Mouse (Mus musculus): Measurements from ENCODE around the gene Chac1. TPM values are rescaled to one million over a fixed set of nuclear protein-coding genes. Genes with fewer than 3 reads are reported as not detected.

Chac1 gene
- total RNA-seq, 4 experiments from 2014 or later = 5.1 to 6.4 (median 6.4) TPM

GRCm38 (mm10) chr2:119370116-119370515, 19.1 kb downstream of the Chac1 start:
- no peak for DNase-seq (ENCODE audit: low spot score in 2 of 2)

GRCm38 (mm10) chr2:119377286-119377685, 26.3 kb downstream of the Chac1 start:
- DNase-seq (ENCODE audit: low spot score in 2 of 2) = no peak

- DNase-seq (ENCODE audit: low spot score in 2 of 2) = no peak
These were observed 26.8 kb downstream of the Chac1 start for GRCm38 (mm10) chr2:119377826-119378225.

GRCm38 (mm10) chr2:119379455-119379854, 28.4 kb downstream of the Chac1 start:
- no peak for DNase-seq (ENCODE audit: low spot score in 2 of 2)

DNA sequence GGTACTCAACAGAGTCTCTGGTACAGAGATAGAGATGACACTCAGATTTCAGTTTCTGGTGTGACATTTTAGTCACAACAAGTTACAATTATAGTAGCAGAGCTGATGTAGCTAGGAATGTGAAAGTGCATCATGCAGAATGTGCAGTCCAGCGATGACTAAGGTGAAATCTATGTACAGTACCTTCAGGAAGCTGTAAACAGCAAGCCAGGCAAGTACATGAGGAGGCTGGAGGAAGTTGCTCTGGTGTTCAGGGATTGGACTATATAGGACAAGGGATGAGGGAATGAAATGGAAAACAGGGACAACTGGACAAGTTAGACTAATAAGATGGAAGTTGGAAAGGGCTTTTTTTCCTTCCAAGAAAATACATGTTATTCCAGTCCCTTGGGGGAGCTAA, 37.2 kb downstream of the Chac1 start:
- no peak for DNase-seq (ENCODE audit: low spot score in 2 of 2)

GRCm38 (mm10) chr2:119389992-119390391, 39.0 kb downstream of the Chac1 start:
- no peak for DNase-seq (ENCODE audit: low spot score in 2 of 2)

DNA sequence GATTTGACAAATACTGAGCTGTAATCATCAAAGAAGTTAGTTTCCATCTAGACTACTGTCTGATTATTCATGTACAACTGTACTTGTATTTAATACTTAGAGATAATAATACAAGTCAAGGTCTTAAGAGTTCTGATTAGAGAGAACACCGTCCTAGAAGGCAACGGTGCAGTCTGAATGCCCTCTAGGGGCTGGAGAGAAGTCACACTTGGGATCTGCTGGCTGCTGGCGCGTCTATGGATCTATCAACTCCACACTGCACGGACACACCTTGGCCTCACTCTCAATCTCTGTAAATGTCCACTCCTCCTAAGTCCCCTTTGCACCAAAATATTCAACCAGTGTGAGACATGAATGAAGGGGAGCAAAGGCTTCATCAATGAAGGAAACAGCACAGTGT, 47.2 kb downstream of the Chac1 start:
- DNase-seq (ENCODE audit: low spot score in 2 of 2) = no peak

DNA sequence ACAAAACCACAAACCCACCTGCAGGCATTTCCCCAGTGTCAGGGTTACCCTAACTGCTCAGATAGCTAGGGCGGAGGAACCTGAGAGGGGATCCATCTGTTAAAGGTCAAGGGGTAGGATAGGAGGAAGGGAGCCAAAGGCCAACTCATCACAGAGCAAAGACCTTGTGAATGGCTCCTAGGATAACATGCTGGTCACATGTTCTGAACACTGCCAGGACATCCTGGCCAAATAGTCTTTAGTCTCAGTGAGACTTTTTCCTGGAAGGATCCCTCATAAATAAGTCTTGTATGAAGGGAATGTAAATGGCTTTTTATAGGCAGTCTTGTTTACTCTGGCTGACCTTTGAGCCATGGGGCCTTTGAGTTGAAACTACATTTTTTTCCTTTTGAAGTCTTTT, 47.6 kb downstream of the Chac1 start:
- no peak for DNase-seq (ENCODE audit: low spot score in 2 of 2)

DNA sequence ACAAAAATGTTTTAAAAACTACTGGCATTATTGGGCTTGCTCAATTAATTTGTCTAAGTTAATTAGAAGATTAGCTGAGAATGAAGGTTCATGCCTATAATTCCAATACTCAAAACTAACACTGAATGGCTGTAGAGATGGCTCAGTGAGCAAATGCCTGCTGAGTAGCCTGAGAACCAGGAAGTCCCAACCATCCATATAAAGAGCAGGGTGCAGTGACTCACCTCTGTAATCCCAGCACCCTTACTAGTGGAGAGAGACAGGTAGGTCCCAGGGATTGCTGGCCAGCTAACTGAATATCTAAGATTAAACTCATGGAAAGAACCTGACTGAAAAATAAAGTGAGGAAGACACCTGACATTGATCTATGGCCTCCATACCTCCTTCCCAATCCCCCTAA, 48.3 kb downstream of the Chac1 start:
- DNase-seq (ENCODE audit: low spot score in 2 of 2) = no peak

Other genes with a start within 250 kb of the Chac1 start
- 1 to 10 TPM in 1 of 4 experiments, under 1 TPM in 3; 0.71 to 2.1 (median 0.84) TPM for gene Rad51, start 238.4 kb upstream of the Chac1 start, total RNA-seq (2022)
- gene Rmdn3, start 194.2 kb upstream of the Chac1 start, total RNA-seq (2022) = 10 to 100 TPM; 49.4 to 59.7 (median 52.5) TPM
- gene Gchfr, start 183.5 kb upstream of the Chac1 start, total RNA-seq (2022) = under 1 TPM in 1 of 4 experiments, not detected in 3; 0.57 TPM
- gene Gm14137, start 176.7 kb upstream of the Chac1 start, total RNA-seq (2022) = not detected
- 10 to 100 TPM; 35.8 to 41.5 (median 38.8) TPM for gene Zfyve19, start 142.6 kb upstream of the Chac1 start, total RNA-seq (2022)
- gene Dnajc17, start 142.4 kb upstream of the Chac1 start, total RNA-seq (2022) = 10 to 100 TPM; 17.9 to 22.6 (median 19.9) TPM
- gene Ppp1r14d, start 121.3 kb upstream of the Chac1 start, total RNA-seq (2022) = not detected
- gene Spint1, start 113.9 kb upstream of the Chac1 start, total RNA-seq (2022) = 1 to 10 TPM; 2.2 to 5.6 (median 2.9) TPM
- 1 to 10 TPM; 8.5 to 10.0 (median 9.7) TPM for gene Rhov, start 80.0 kb upstream of the Chac1 start, total RNA-seq (2022)
- gene Vps18, start 62.5 kb upstream of the Chac1 start, total RNA-seq (2022) = 10 to 100 TPM; 42.9 to 47.2 (median 45.5) TPM
- gene Dll4, start 25.4 kb upstream of the Chac1 start, total RNA-seq (2022) = 1 to 10 TPM; 2.1 to 3.7 (median 3.2) TPM
- 10 to 100 TPM; 20.0 to 22.2 (median 20.8) TPM for gene Ino80, start 126.5 kb downstream of the Chac1 start, total RNA-seq (2022)
- gene Exd1, start 196.4 kb downstream of the Chac1 start, total RNA-seq (2022) = under 1 TPM; 0.74 to 0.89 (median 0.75) TPM
- 100 to 1,000 TPM; 148 to 177 (median 173) TPM for gene Chp1, start 196.5 kb downstream of the Chac1 start, total RNA-seq (2022)